Mouse (Mus musculus): ENCODE measurements at regions not wholly inside any gene's neighbourhood (a gene's known extent, or its start where the extent isn't known, plus 50 kb on each side); places are given as distances from the start of the nearest gene placed in this dataset.

GRCm38 (mm10) chr1:184402985-184403384 lies 329.4 kb downstream of the Hlx start:
- no peak for DNase-seq (ENCODE audit: low spot score in 2 of 2)

DNA sequence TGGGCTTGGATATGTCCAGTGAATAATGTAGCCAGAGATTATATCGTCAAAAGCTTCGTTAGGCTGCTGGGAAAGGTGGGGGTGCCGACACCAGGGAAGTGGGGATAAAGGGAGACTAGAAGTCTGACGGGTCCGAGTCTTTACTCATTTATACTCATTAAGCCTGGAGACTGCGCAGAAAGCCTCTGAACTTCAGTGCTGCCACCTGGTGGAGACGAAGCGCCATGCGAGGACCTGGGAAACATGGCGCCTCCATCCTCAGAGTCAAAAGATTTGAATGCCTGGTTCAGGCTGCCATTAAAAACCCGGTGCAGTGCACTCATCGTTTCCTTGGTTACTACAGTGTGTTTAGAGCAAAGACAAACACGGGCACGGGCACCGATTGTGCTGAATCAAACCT lies 337.2 kb downstream of the Hlx start:
- peak in 1 of 2 experiments; percentile 32 for DNase-seq (ENCODE audit: low spot score in 2 of 2)

DNA sequence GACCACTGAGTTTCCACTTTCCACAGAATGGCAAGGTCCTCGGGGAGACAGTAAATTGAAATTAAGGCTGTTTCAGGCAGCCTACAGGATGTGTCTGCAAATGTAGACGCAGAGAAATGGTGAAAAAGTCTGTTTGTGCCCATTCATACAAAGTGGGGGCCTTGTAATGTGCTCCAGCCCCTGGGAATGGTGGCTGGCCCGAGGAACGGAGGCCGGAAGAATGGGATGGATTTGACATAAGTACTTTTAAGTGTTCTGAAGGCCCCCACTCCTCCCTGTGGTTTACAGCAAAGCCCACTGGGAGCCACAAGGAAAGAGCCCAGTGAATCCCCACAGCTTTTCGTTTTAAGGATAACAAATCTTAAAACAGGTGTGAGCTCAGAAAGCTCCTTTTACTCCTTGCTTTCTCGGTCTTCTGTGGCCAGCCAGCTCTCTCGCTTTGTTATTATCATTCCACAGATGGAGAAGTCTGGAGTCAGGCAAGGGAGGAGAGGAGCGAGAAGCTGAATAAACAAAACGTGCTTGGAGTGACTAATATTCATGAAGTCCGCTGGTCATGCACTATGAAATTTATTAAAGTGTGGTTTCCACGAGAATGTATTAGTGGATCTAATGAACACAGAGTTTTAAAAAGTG lies 337.7 kb downstream of the Hlx start:
- DNase-seq (ENCODE audit: low spot score in 2 of 2): no peak

DNA sequence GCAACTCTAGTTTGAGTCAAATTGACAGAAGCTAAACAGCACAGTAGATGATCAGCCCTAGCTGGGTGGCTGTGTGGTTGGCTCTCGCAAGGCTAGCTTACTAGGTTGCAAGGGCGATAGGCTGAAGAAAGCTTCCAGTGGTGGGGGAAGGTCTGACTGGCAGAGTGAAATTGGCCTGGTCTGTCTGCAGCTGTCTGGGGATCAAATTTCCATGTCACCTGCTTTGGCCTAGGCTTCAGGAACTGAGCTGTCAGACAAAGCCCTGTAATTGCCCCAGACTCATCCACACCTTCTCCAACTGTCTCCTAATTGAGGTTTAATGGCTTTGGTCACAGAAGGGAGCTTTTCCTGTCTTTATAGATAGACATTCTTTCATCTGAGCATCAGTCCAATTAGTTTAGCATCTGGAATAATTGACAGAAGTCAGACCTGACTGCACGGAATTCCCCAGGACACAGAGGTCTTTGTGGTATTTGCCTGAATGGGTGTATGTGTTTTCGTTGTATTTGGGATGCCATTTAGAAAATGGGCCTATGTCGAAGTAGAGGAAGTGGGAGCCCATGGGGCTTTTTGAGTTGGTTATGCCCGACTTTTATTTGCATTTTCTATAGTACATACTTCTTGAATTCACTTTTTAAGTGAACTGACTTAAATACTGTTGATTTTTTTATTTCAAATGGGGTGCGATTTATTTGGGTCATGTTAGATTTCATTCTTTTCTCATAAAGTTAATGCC lies 348.2 kb downstream of the Hlx start:
- DNase-seq (ENCODE audit: low spot score in 2 of 2): no peak

DNA sequence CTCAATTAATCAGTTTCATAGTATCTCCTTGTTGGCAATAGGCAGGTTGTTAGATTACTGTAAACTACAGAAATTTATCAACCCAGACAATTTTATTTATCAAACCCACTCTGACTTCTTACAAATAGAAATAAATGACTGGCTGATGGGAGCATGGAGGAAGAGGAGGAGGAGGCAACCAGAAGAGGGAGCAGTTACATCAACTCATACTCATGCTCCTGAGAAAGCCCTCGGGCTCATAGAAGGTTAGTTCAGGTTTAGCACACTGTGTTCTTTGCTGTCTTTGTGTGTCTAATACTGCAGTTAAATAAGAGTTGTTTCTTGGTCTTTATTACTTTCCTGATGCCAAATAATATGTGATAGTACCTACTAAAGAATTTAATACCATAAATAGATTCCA lies 344.6 kb upstream of the 1700056E22Rik start:
- no peak for DNase-seq (ENCODE audit: low spot score in 2 of 2)

- no peak for DNase-seq (ENCODE audit: low spot score in 2 of 2)
Measured at GRCm38 (mm10) chr1:184365026-184365425, 330.9 kb upstream of the 1700056E22Rik start.

- no peak for DNase-seq (ENCODE audit: low spot score in 2 of 2)
Measured at GRCm38 (mm10) chr1:184358226-184358568, 324.1 kb upstream of the 1700056E22Rik start.

DNA sequence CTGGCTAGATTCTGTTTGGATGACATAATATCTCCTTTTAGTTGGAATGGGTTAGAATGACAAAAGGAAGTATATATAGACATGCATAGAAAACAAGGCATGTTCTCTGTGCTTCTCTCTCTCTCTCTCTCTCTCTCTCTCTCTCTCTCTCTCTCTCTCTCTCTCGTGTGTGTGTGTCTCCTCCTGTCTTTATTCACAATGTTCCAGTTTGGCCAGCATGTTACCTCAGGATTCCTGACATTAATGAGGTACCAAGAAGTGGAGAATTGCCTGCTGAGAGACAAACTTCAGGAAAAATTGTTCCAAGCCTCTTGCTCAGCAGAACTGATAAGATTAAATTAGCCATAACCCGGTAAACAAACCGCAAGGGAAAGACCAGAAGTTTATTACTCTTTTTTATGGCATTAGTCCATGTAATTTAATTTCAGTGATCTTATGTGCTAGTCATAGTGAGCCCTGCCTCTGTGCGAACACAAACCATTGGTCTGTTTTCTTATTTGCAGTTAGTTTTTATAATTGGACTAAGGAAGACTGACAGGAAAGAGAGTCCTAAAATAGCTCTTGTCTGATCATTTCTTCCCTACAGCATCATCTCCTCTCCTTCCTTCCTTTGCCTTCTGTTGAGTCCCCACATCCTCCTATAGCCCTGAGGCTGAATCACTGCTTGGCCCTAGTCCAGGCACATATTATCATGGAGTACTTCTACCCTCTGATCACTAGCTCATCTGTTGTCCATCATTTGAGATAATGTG lies 323.5 kb upstream of the 1700056E22Rik start:
- DNase-seq (ENCODE audit: low spot score in 2 of 2): no peak

DNA sequence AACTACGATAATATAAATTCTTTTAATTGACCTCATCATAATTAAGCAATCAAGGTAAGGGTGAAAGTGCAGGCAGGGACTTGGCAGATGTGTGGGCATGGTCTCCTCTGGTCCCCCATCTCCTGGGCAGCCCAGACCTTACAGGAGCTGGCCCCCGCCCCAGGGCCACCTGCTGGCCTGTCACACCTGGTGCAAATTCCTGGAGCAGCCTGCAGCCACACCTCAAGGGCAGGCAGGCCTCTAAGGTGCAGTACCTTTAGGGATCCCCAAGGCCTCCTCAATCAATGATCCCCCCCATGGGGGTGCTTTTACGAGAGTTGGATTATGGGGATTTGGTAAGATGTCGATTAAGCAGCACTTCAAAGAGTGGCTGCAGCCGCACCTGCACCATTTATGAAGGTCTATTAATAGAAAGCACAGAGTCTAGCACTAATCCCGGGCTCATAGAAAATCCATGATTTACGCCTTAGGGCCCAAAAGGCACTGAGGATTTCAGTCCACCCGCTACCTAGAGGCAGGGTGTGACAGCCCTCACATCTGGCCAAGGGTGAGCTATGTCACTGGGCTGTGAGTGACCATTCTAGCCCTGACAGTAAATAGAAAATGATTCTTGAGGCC lies 319.8 kb upstream of the 1700056E22Rik start:
- DNase-seq (ENCODE audit: low spot score in 2 of 2): no peak

DNA sequence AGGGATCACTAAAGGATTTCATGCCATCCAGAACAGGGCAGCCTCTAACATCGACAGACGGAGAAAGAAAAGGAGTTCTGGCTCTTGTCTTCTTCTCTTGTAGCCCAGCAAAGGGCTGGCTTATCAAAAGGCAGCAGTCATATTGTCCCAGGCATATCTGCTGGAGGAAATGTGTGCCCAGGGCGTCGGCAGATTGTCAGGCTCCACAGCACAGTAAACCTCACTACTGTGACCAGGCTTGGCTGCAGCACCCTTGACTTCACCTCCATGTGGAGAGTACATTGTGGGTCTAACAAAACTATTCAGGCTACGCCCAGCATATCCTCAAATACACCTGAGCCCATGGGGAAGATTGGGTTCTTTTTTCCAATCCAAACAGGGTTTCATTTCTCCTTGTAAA lies 317.7 kb upstream of the 1700056E22Rik start:
- no peak for DNase-seq (ENCODE audit: low spot score in 2 of 2)

DNA sequence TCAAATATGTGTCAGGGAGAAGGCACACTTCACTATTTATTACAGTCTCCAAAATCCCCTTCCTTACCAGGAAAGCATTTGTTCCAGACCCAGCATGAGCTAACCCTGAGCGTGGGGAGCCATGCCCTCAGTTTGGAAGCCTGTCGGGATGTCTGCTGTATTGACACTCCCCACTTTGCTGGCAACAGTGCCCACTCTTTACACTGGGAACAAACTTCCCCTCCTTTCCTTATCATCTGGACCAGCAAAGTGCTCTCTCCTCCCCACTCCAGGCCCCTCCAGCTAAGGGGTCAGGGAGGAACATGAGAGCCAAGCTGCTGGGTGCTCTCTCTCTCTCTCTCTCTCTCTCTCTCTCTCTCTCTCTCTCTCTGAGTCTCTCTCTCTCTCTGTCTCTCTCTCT lies 310.7 kb upstream of the 1700056E22Rik start:
- no peak for DNase-seq (ENCODE audit: low spot score in 2 of 2)

GRCm38 (mm10) chr1:184335952-184336351 lies 301.9 kb upstream of the 1700056E22Rik start:
- DNase-seq (ENCODE audit: low spot score in 2 of 2): no peak

GRCm38 (mm10) chr1:184335281-184335680 lies 301.2 kb upstream of the 1700056E22Rik start:
- DNase-seq (ENCODE audit: low spot score in 2 of 2): no peak

GRCm38 (mm10) chr1:184334818-184335217 lies 300.7 kb upstream of the 1700056E22Rik start:
- DNase-seq (ENCODE audit: low spot score in 2 of 2): no peak

- DNase-seq (ENCODE audit: low spot score in 2 of 2): no peak
Measured at GRCm38 (mm10) chr1:184333086-184333485, 299.0 kb upstream of the 1700056E22Rik start.

DNA sequence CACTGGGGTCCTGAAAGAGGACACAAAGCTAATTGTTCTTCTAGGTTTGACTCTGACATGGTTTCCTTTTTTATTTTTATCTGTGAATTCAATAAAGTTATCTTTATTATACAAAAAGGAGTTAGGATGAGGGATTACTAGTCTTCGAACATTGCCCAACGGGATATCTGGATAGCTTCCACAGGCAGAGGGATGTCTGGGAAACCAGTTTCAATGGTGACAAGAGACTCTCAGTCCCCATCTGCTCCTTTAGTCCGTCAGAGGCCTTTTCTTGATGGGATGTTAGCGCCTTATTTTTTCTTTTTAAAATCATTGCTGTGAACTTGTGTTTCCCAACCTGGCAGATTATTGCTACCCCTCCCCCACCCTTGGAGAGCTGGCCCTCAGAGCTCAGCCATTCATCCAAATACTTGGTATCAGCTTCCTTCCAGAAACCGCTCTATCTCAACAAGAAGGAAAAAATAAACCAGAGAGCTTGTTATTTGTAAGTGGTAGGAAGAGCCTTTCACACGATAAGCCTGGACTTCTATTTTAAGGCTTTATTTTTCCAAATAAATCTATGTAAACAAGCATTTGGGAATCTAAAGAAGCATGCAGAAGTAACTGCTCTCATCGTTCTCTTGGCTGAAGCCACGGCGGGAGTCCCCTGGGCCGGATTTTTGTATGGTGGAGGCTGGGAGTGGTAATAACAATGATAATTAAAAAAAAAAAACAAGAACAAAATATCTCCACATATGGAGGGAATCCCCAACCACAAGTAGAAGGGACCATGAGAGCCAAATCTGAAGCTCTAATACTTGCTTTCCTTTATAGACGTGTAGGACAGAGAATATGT lies 296.6 kb upstream of the 1700056E22Rik start:
- DNase-seq (ENCODE audit: low spot score in 2 of 2): no peak

DNA sequence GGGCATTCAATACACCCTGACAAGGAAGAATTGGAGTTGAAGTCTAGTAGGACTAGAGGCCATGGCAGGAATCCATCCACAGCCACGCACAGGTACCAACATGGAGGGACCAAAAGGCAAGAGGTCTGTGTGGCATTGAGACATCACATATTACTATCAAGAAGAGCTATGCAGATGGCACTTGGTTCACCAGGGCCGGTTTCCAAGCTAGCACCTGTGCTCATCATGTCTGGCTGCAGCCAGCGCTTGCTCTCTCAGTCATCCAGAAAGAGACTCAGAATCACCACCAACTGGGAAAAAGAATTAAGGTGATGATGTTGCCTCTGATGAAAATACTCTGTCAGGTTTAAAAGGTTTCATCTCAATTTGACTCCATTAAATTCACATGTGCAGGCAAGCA lies 292.1 kb upstream of the 1700056E22Rik start:
- no peak for DNase-seq (ENCODE audit: low spot score in 2 of 2)

DNA sequence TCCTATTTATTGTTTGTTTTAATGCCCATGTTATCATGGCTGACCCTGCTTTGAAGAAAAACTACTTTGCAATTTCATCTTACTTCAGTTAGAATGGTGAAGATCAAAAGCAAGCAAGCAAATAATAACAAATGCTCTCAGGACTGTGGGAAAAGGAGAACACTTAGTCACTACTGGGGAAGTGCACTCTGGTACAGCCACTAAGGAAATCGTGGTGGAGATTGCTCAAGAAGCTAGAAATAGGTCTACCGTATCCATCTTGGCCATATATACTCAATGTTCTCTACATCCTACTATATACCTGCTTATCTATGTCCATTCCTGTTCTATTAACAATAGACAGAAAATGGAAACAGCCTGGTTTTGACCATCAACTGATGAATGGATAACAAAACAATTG lies 290.1 kb upstream of the 1700056E22Rik start:
- no peak for DNase-seq (ENCODE audit: low spot score in 2 of 2)

DNA sequence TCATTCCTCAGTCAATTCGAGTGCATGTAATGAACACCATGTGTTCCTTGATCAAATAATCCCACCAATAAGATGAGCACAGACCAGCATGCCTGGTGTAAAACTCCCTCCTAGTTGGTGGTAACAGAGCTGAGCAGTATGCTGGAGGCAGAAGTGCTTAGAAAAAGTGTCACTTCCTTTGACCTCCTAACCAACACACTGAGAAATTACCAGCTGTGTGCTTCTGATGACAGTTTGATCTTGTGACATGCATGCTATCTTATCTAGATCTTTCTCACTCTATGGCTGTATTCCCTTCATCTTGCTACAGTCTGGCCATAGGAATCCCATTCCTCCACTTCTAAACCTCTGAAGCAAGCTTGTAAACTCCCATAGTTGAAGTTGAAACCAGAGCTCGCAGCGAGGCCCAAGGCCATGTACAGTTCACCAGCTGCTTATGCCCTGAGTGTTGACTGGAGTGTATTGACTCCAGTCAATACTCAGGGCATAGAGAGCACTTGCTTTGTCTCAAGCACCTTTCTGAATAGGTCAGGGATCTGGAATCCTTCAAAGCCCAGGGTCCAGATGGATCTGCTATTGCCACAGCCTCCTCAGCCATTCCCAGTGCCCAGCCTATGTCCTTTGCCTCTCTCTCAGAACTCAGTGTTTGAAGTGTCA lies 286.5 kb upstream of the 1700056E22Rik start:
- DNase-seq (ENCODE audit: low spot score in 2 of 2): no peak

GRCm38 (mm10) chr1:184310185-184310815 lies 276.2 kb upstream of the 1700056E22Rik start:
- DNase-seq (ENCODE audit: low spot score in 2 of 2): no peak
